Mouse (Mus musculus) MEL (cell line): ENCODE data around the gene Cep78.

Experiments used
- BHLHE40 ChIP-seq: IDR thresholded peaks from 2 replicates; pipeline ENCODE4 v1.6.1; 2012; ENCODE audit warnings: low read depth, mild to moderate bottlenecking, inconsistent platforms, low read length, improper control_type of control experiment, borderline replicate concordance
- CHD2 ChIP-seq: IDR thresholded peaks from 2 replicates; pipeline ENCODE4 v1.6.1; 2011; ENCODE audit warnings: low read length, improper control_type of control experiment
- CTCF ChIP-seq, 3 experiments: IDR thresholded peaks in 2 of 3; conservative IDR thresholded peaks in 1 of 3; 2 replicates each; pipeline ENCODE4 v1.5.1; 2011 to 2012; ENCODE audit warnings: low read length in 3 of 3, low read depth in 2 of 3, mild to moderate bottlenecking in 2 of 3, improper control_type of control experiment in 1 of 3, inconsistent platforms in 1 of 3, mixed read lengths in 1 of 3, moderate library complexity in 1 of 3; ENCODE audit not compliant: control insufficient read depth in 1 of 3, insufficient read depth in 1 of 3, poor library complexity in 1 of 3, severe bottlenecking in 1 of 3
- EP300 ChIP-seq, 2 experiments: IDR thresholded peaks; 2 replicates each; pipeline ENCODE4 v1.6.1; 2011; ENCODE audit warnings: improper control_type of control experiment in 2 of 2, low read length in 2 of 2, low read depth in 1 of 2, mild to moderate bottlenecking in 1 of 2
- JUND ChIP-seq: IDR thresholded peaks from 2 replicates; pipeline ENCODE4 v1.6.1; 2011; ENCODE audit warnings: low read depth, mild to moderate bottlenecking, improper control_type of control experiment, low read length
- MYB ChIP-seq: IDR thresholded peaks from 2 replicates; pipeline ENCODE4 v1.6.1; 2011; ENCODE audit warnings: mild to moderate bottlenecking, low read depth, low read length, improper control_type of control experiment
- POLR2A ChIP-seq, 2 experiments: IDR thresholded peaks; 2 replicates each; pipeline ENCODE4 v1.6.1; 2011 to 2012; ENCODE audit warnings: low read length in 2 of 2, mild to moderate bottlenecking in 2 of 2, control low read depth in 1 of 2, improper control_type of control experiment in 1 of 2, low read depth in 1 of 2, moderate library complexity in 1 of 2; ENCODE audit not compliant: control insufficient read depth in 1 of 2, insufficient read depth in 1 of 2, poor library complexity in 1 of 2
- RAD21 ChIP-seq: IDR thresholded peaks from 2 replicates; pipeline ENCODE4 v1.6.1; 2011; ENCODE audit warnings: mild to moderate bottlenecking, low read depth, low read length, improper control_type of control experiment
- UBTF ChIP-seq: IDR thresholded peaks from 2 replicates; pipeline ENCODE4 v1.6.1; 2012; ENCODE audit warnings: low read depth, mild to moderate bottlenecking, inconsistent platforms, low read length, improper control_type of control experiment, moderate library complexity, borderline replicate concordance; ENCODE audit not compliant: insufficient read depth
- ZC3H11A ChIP-seq: IDR thresholded peaks from 2 replicates; pipeline ENCODE4 v1.6.1; 2012; ENCODE audit warnings: low read depth, mild to moderate bottlenecking, inconsistent platforms, low read length, improper control_type of control experiment
- ZMIZ1 ChIP-seq: IDR thresholded peaks from 2 replicates; pipeline ENCODE4 v1.6.1; 2012; ENCODE audit warnings: low read depth, mild to moderate bottlenecking, inconsistent platforms, low read length, improper control_type of control experiment, moderate library complexity

DNA sequence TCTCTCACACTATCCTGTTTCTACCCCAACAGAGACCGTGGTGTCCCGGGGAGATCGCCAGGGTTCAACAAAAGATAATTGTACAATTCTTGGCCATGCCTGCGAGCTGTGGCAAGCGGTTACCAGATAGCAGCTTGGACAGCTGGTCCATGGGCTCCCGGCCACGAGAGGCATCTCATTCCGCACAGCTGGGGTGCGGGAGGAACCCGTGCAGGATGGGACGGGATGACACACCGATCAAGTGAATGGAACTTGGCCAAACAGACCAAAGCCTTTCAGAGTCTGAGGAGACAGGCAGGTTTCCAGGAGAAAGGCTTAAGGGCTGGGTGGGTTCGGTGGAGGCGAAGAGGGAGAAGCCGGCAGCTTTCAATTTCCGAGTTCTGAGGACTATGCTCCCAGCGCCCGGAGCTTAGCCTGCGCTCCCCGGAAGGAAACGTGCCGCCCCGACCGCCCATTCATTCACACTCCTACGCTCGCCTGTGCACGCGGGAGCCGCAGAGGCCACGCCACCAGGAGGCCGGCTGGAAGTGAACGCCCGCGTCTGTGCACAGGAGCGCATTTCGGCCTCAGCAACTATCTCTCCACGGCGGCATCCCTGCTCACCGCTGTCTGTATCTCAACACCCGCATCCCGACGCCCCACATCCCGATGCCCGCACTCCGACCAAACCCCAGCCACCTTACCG, 60.5 kb downstream of the Cep78 start:
- TF ChIP-seq POLR2A (IDR thresholded peaks at IDR 0.05; ENCODE audit: control insufficient read depth in 1 of 2, insufficient read depth in 1 of 2, low read depth in 1 of 2, low read length in 2 of 2, poor library complexity in 1 of 2), result peak in 1 of 2 experiments; percentile 40; a peak in 1 of 4 replicates
- no peak; the same call in 1 of the 2 replicates for TF ChIP-seq UBTF
- peak; percentile 25; the same call in 1 of the 2 replicates for TF ChIP-seq BHLHE40
- TF ChIP-seq ZC3H11A, result no peak
- peak in 1 of 2 experiments; percentile 69; a peak in 2 of 4 replicates for TF ChIP-seq EP300 (IDR thresholded peaks at IDR 0.05; ENCODE audit: low read depth in 1 of 2, low read length in 2 of 2)
- TF ChIP-seq MYB, result no peak
- no peak for TF ChIP-seq ZMIZ1
- TF ChIP-seq CHD2, result no peak
- no peak for TF ChIP-seq RAD21
- no peak for TF ChIP-seq JUND
- no peak for TF ChIP-seq CTCF (IDR thresholded peaks at IDR 0.05 in 2 of 3, conservative IDR thresholded peaks at IDR 0.05 in 1 of 3; ENCODE audit: control insufficient read depth in 1 of 3, insufficient read depth in 1 of 3, low read depth in 2 of 3, low read length in 3 of 3, poor library complexity in 1 of 3, severe bottlenecking in 1 of 3)
